Mouse (Mus musculus) erythroblast, embryonic 14.5 days (primary cell): Measurements from ENCODE around the gene Evi5.

Source experiments
- GATA1 ChIP-seq: IDR thresholded peaks from 2 replicates; pipeline ENCODE4 v1.6.1; 2012; ENCODE audit warnings: low read length, inconsistent platforms, mixed read lengths
- TAL1 ChIP-seq: IDR thresholded peaks from 3 replicates; pipeline ENCODE4 v1.6.1; 2012; ENCODE audit warnings: low read length, inconsistent platforms, mixed read lengths

DNA sequence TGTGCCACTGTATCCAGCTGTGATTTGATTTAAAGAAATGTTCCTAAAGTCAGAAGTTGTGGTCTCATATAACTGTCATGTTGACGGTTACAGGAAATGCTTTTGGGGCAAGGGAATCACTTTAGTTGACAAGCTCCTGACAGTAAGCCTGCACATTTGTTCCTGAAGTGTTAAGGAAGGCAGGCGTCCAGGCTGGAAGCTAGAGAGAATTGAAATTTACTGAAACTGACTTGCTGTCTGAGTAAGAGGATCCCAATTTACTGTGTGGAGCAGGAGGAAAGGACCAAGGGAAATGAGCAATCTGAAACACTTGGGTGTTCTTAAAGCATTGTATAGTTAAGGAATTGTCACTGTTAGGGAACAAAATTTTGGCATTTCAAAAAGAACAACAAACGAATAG, 155.7 kb downstream of the Evi5 start:
- no peak for TF ChIP-seq GATA1
- no peak for TF ChIP-seq TAL1
